Mouse (Mus musculus): ENCODE data around the gene Gls2. TPM values are rescaled to one million over a fixed set of nuclear protein-coding genes. Genes with fewer than 3 reads are reported as not detected.
"Not testable (repeated sequence)": the region's sequence is repeated elsewhere in the genome, so short reads cannot be mapped to it uniquely, and the experiment has no call there.

Gene Gls2
- total RNA-seq, 2 experiments from 2014 or later, result 15.0 to 16.7 TPM

- ATAC-seq (replicated peaks; ENCODE audit: low FRiP score, low TSS enrichment, poor library complexity, severe bottlenecking), result not testable (repeated sequence)
These were observed 2.1 kb upstream of the Gls2 start for GRCm38 (mm10) chr10:128192030-128192766.

DNA sequence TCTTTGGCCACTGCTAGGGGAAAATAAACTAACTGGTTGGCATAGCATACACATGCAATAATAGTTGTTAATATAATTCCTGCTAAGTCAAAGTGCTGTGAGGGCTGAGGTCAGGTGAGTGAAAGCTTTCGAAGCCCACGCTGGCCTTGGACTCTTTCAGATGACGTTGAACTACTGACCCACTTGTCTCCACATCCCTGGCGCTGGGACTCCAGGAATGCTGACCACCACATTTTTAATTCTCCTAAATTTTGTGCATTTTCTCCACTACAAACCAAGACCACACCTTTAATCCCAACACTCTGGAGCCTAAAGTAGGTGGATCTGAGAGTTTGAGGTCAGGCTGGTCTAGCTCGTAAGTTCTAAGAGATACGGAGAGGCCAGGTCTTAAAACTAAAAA, 1.1 kb upstream of the Gls2 start:
- ATAC-seq (replicated peaks; ENCODE audit: low FRiP score, low TSS enrichment, poor library complexity, severe bottlenecking), result no peak

GRCm38 (mm10) chr10:128194551-128195461, 549 bp downstream of the Gls2 start:
- ATAC-seq (replicated peaks; ENCODE audit: low FRiP score, low TSS enrichment, poor library complexity, severe bottlenecking), result peak; percentile 55

- ATAC-seq (replicated peaks; ENCODE audit: low FRiP score, low TSS enrichment, poor library complexity, severe bottlenecking), result no peak
These were observed 7.6 kb downstream of the Gls2 start for GRCm38 (mm10) chr10:128201856-128202255.

GRCm38 (mm10) chr10:128204941-128205340, 10.7 kb downstream of the Gls2 start:
- no peak for ATAC-seq (replicated peaks; ENCODE audit: low FRiP score, low TSS enrichment, poor library complexity, severe bottlenecking)

DNA sequence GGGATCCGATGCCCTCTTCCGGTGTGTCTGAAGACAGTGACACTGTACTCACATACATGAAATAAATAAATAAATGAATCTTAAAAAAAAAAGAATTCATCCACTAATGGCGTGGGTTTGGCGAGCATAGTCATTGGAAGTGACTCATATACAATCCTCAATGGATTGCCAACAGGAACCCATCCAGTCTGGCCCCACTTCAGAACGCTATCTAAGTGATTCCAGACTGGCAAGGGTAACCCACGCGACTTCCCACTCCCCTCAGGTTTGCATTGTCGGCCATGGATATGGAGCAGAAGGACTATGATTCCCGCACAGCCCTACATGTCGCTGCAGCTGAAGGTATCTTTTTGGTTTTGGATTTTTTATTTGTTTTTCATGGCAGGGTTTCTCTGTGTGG, 14.1 kb downstream of the Gls2 start:
- ATAC-seq (replicated peaks; ENCODE audit: low FRiP score, low TSS enrichment, poor library complexity, severe bottlenecking), result no peak

GRCm38 (mm10) chr10:128209311-128210009, 15.2 kb downstream of the Gls2 start:
- ATAC-seq (replicated peaks; ENCODE audit: low FRiP score, low TSS enrichment, poor library complexity, severe bottlenecking), result no peak

DNA sequence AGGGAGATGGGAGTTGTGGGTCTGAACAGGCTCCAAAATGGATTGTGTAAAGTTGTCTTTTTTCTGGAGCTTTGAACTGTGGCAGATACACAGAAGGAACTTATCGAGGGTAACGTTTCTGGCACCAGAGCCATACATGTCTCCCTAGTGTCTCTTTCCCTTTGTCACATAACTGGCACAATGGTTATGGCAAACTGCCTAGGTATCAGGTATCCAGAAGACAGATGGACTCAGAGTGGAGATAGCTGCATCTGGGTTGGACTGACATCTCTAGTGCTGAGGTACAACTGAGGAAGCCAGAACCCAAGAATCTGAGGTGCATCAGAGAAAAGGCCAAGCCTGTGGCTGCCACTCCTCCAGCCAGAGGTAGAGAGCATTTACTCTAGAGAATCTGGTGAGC, 15.9 kb downstream of the Gls2 start:
- ATAC-seq (replicated peaks; ENCODE audit: low FRiP score, low TSS enrichment, poor library complexity, severe bottlenecking), result peak; percentile 74

- ATAC-seq (replicated peaks; ENCODE audit: low FRiP score, low TSS enrichment, poor library complexity, severe bottlenecking), result peak; percentile 28
These were observed 16.7 kb downstream of the Gls2 start for GRCm38 (mm10) chr10:128210954-128211353.

DNA sequence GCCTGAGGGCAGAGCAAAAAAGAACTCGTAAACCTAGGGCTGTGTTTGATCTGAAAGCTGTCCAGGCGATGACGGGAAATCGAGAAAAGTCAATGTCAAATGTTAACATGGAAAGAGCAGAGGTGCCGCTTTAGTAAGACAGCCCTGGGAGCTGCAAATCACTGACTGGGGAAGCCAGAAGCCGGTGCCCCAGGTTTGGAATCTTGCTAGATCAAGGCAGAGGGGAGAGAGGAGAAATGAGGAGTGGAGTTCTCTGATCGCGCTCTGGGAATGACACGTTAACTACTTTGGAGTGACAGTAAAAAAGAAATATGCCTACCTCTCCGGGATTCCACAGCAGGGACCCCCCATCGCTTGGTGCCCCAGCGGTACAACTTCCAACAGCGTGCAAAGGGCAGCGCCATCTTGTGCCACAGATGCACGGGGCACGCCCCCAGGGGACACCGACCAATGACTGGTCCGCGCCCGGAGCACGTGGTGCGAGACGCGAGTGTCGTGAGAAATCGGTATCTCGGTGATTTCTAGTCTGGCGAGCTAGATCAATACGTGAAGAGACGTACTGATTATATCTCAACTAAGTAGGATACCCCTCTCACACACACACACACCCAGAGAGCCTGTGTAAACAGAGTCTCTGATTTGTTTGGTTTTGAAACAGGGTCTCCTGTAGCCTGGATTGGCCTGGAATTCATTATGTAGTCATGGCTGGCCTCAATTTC, 17.3 kb downstream of the Gls2 start, which contains the start of gene Spryd4:
Gene Spryd4, minus strand, starts transcription at position 418 of the 719 bp plus-strand sequence.
- ATAC-seq (replicated peaks; ENCODE audit: low FRiP score, low TSS enrichment, poor library complexity, severe bottlenecking), result peak; percentile 84

GRCm38 (mm10) chr10:128212148-128212547, 17.9 kb downstream of the Gls2 start:
- ATAC-seq (replicated peaks; ENCODE audit: low FRiP score, low TSS enrichment, poor library complexity, severe bottlenecking), result no peak

DNA sequence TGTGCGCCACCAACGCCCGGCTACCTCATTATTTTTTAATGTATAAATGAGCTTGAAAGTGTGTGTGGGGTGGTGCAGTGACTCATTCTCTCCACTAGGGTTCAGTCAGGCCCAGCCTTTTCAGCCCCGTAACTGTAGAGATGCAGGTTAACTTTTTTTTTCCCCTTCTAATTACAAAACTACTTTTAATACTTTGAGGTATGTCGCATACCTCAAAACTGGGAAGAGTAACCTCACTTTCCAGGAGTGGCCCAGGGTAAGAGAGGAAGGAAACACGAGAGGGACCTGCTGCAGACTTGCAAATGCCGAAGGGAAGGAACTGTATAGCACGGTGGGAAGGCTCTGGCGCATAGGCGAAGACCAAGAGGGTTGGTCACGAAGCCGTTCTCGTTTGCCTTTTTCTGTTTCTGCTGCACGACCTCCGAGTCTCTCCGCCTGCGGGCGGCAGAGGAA, 18.6 kb downstream of the Gls2 start:
- peak; percentile 49; the same call in 1 of the 2 replicates for ATAC-seq (replicated peaks; ENCODE audit: low FRiP score, low TSS enrichment, poor library complexity, severe bottlenecking)

DNA sequence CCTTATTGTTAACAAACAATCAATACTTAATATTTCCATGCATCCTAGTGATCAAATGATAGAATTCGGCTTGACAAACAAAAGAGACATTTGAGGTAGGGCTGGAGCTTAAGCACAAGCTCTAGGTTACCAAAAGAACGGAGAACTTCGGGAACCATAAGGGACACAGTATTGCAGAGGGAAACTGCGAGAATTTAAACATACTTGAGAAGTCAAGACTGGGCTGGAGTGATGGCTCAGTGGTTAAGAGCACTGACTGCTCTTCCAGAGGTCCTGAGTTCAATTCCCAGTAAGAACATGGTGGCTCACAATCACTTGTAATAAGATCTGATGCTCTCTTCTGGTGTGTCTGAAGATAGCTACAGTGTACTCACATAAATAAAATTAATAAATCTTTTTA, 19.9 kb downstream of the Gls2 start:
- not testable (repeated sequence) for ATAC-seq (replicated peaks; ENCODE audit: low FRiP score, low TSS enrichment, poor library complexity, severe bottlenecking)

DNA sequence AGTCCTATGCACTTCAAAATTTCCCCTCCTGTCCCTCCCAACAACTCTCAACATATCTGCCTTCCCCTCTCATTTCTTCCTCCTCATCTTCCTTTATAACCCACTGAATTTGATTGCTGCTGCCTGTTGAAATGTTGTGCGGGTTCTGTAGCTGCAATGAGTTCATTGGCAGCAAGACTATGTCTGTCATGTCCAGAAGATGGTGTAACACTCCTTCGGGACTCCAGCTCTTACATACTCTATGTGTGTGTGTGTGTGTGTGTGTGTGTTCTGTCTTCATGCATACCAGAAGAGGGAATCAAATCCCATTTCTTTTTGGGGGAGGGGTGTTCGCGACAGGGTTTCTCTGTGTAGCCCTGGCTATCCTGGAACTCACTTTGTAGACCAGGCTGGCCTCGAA, 20.7 kb downstream of the Gls2 start:
- ATAC-seq (replicated peaks; ENCODE audit: low FRiP score, low TSS enrichment, poor library complexity, severe bottlenecking), result no peak

DNA sequence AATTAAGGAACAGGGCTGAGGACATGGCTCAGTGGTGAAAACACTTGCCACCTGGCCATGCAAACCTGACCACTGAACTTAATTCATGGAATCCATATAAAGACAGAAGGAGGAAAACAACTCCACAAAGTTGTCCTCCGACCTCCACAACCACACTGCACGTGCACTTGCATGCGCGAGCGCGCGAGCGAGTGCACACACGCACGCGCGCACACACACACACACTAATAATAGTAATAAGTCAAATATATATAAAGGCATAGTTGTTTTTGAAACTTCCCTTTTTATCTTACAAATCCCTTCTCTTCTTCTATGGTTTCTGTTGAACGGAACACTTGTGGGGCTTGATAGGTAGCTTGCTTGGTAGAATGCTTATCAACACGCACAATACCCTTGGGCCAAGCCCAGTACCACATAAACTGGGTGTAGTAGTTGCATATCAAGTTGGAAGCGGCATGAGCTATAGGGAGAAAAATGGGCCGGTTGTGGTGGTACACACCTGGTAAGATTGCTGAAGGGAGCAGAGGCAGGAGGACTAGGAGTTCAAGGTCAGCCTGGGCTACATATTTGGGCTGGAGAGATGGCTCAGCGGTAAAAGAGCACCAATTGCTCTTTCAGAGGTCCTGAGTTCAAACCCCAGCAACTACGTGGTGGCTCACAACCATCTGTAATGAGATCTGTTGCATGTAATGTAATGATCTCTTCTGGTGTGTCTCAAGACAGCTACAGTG, 24.3 kb downstream of the Gls2 start:
- peak; percentile 96 for ATAC-seq (replicated peaks; ENCODE audit: low FRiP score, low TSS enrichment, poor library complexity, severe bottlenecking)

DNA sequence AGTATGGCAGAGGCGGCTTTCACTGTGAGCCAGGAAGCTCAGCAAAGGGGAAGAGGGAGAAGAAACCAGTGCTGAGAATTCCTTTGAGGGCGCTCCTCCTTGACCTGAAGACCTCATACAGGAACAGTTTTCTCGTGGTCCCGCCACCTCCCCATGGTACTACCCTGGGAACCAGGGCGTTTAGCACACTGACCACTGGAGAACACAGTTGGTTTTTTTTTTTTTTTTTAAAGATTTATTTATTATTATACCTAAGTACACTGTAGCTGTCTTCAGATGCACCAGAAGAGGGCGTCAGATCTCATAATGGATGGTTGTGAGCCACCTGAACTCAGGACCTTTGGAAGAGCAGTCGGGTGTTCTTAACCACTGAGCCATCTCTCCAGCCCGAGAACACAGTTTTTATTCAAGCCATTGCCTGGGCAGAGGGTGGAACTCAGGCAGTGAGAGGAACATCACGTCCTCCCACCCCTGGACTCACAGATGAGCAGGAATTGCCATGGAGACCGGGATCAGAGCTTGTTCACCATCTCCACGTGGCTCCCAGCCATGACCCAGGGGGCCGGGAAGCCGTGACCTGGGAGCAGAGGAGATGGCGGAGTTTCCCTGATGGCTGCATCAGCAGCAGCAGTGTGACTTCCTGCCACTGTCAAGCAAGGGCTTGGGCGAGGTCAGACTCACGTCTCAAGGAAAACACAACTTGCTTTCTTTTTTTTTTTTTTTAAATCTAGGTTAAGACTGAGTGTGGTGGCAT, 27.5 kb downstream of the Gls2 start:
- ATAC-seq (replicated peaks; ENCODE audit: low FRiP score, low TSS enrichment, poor library complexity, severe bottlenecking), result no peak

GRCm38 (mm10) chr10:128225064-128225463, 30.8 kb downstream of the Gls2 start:
- no peak for ATAC-seq (replicated peaks; ENCODE audit: low FRiP score, low TSS enrichment, poor library complexity, severe bottlenecking)

DNA sequence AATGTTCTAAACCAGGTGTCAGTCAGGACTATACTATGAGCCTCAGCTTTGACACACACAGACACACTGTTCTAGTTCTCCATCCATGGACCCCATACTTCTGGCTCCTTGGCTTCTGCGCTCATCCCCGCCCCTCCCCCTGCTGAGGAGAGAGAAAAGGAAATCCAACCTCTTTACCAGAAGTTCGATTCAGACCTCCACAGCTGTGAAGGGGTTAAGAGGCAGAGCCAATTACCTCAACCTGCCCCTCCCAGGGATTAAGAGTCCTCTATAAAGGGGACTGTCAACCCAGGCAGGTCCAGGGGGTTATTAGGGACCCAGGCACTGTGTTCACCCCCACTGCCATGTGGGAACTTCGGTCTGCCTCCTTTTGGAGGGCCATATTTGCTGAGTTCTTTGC, 31.3 kb downstream of the Gls2 start, which contains the start of gene Mip:
Gene Mip, plus strand, starts transcription at position 301 of the 400 bp plus-strand sequence.
- ATAC-seq (replicated peaks; ENCODE audit: low FRiP score, low TSS enrichment, poor library complexity, severe bottlenecking), result no peak
